Mouse (Mus musculus): Measurements from ENCODE around the gene Sfxn4.

Gene Sfxn4

DNA sequence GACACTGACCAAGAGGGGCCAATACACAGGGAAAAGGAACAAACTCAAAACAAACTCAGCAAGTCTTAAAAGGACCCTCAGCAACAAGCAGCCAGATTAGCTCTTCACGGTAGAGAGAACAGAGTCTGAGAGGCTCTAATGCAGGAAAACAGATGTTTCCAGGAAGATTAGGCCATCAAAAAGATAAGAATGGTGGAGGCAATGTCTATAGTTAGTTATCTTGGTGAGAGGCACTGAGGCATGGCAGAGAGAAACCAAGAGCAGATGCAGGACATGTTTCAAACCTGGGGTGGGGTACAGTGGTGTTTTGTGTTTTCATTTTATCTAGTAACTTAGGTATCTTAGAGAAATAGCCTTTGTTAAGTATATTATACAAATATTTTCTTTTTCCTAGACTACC is 11.0 kb upstream of the Sfxn4 start:
- CTCF ChIA-PET = no interaction called here
- POLR2A ChIA-PET = interaction anchor here in 2 of 4 experiments (1.0 to 1.1 kb wide), 2 partner anchors 15 to 17 kb away, joined by 3 to 4 read pairs; partner anchors contain the start of gene Grk5 (in 1 of the 2)

DNA sequence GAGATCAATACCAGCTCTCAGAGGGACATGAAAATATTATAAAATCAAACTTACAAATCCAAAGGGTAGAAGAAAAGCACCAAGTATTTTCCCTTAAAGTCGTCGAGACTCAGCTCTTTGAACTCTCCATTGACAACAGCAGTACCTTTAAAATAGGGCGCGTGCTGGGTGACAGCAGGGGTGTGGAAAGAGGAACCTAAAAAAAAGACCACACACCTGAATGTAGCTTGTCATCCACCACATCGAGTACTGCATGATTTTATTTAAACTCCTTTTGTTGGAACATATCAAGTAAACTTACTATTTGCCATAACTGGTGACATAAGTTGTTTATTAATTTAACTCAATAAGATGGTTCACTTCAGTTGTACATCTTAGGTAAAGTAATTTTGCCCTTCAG is 10.1 kb upstream of the Sfxn4 start:
- ChIA-PET CTCF (no interaction called here), POLR2A (interaction anchor here in 2 of 4 experiments (1.0 to 1.1 kb wide), 3 partner anchors 9 to 18 kb away, joined by 3 to 5 read pairs (median 4); partner anchors contain the start of gene Grk5 (in 1 of the 2))

DNA sequence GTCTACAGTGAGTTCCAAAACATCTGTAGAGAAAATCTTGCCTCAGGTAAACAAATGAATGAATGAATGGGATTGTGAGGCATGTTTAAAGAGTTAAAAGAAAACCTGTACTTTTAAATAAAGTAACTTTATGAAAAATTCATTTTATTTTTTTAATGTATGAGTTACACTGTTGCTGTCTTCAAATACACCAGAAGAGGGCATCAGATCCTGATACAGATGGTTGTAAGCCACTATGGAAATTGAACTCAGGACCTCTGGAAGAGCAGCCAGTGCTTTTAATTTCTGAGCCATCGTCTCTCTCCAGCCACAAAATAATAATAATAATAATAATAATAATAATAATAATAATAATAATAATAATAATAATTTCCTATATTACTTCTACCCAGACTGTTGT is 9.2 kb upstream of the Sfxn4 start:
- POLR2A ChIA-PET = interaction anchor here in 1 of 4 experiments (0.6 kb wide), 1 partner anchor 281 kb away, joined by 4 read pairs; no protein-coding TSS in a partner anchor
- CTCF ChIA-PET = interaction anchor here in 3 of 4 experiments (0.6 to 1.0 kb wide), 5 partner anchors 19 to 224 kb away, joined by 3 to 4 read pairs (median 3); partner anchors contain the start of gene Grk5 (in 1 of the 3)

DNA sequence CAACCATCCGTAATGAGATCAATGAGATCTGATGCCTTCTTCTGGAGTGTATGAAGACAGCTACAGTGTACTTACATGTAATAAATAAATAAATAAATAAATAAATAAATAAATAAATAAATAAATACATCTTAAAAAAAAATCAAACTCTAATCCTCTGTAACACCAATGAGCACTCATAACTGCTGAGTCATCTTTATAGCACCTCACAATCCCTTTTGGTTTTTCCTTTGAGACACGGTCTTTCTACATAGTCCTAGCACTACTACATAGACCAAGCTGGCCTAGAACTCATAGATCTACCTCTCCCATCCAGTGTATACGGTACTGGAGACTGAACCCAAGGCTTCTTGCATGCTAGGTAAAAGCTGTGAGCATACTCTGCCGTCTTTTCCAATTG is 4.9 kb upstream of the Sfxn4 start:
- POLR2A ChIA-PET = interaction anchor here in 1 of 4 experiments (0.6 kb wide), 1 partner anchor 78 kb away, joined by 3 read pairs; no protein-coding TSS in a partner anchor
- CTCF ChIA-PET = interaction anchor here in 1 of 4 experiments (0.6 kb wide), 1 partner anchor 11 kb away, joined by 3 read pairs; no protein-coding TSS in a partner anchor

DNA sequence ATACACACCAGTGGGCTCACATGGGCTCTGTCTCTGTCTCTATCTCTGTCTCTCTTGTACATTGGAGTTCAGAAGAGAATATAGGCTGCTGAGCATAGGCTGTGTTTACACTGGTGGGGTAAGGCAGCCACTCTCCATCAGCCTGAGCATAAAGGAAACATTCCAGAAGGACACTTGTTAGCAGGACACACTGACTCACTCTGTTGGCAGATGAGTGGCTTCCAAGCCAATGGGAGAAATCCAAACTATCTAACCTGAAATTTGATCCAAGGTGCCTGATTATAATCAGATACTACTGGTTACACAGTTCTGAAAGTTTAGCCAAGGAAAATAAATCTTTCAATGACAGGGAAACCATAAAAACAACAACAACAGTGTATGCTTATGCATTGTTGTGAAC is 15.5 kb downstream of the Sfxn4 start:
- ChIA-PET POLR2A (interaction anchor here in 1 of 4 experiments (0.9 kb wide), 1 partner anchor 34 kb away, joined by 3 read pairs; no protein-coding TSS in a partner anchor), CTCF (no interaction called here)

DNA sequence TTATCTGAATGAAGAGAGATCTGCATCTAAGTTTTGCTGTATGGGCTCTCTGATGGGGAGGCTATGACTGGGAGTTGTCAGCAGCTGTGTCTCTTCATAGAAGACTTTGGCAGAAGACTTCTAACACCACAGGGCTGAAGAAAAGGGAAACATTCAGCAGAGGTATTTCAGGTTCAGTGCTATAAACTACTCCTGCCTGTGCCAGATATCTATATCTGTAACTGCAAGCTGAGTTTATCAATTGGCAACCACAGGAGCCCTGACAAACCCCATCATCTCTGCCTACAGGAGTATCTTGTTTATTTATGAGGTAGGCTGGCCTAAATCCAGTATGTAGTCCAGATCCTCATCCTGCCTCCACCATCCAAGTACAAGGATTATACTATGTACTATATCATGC is 18.0 kb downstream of the Sfxn4 start:
- ChIA-PET CTCF (no interaction called here), POLR2A (no interaction called here)

DNA sequence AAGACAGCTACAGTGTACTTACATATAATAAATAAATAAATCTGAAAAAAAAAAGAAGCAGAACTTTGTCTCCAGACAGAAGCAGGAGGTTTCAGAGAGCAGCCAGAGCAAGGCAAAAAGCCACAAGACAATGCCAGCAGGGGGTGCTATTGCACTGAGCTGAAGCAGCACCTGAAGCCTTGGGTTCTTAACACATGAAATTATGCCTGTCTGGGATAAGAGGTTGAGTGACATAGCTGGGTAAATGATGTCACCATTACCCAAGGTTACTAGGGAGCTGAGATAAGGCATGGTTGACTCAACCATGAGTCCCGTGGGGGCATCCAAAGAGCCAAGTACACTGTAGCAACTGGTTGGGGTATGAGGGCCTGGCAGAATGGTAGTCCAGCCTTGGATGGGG is 23.5 kb downstream of the Sfxn4 start:
- ChIA-PET POLR2A (interaction anchor here in 3 of 4 experiments (0.7 to 1.9 kb wide), 3 partner anchors 11 to 257 kb away, joined by 3 to 6 read pairs (median 5); partner anchors contain the start of genes Cacul1 (in 1 of the 3) and Grk5 (in 1 of the 3)), CTCF (interaction anchor here (0.6 to 3.1 kb wide), 19 partner anchors 9 to 1523 kb away, joined by 3 to 19 read pairs (median 4); no protein-coding TSS in a partner anchor)

DNA sequence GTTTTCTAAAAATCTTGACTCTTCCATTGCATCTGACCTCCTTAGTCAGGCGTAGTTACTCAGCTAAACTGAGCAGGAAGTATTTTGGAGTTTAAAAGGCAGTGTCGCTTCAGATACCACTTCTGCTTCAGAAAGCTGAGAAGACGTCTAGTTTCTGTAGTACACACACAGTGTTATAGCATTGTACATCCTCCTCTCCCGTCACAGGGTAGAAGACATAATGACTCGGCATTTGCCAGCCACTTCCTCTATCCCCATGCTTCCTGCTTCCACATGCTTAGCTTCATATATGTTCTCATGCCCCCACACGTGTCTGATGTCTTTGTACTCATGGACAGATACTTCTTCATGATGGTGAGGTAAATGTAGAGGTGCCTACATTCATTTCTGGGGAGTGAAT is 42.6 kb downstream of the Sfxn4 start:
- ChIA-PET CTCF (interaction anchor here in 1 of 4 experiments (0.6 kb wide), 1 partner anchor 266 kb away, joined by 3 read pairs; no protein-coding TSS in a partner anchor), POLR2A (interaction anchor here in 1 of 4 experiments (1.0 to 2.2 kb wide), 3 partner anchors 8 to 60 kb away, joined by 3 to 7 read pairs (median 5); no protein-coding TSS in a partner anchor)

DNA sequence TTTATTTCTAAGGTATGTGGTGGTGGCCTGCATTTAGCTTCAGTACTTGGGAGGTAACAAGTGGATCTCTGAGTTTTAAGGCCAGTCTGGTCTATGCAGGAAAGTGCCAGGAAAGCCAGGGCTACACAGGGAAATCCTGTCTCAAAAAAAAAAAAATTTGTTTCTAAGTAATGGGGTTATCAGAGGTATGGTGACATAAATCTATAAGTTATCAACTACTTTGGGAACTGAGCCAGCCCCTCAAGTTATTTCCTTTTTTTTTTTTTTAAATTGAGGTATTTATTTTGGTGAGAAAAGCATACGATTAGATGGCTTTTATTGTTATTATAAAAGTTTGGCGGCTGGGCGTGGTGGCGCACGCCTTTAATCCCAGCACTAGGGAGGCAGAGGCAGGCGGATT is 48.1 kb downstream of the Sfxn4 start:
- POLR2A ChIA-PET = interaction anchor here in 2 of 4 experiments (1.5 to 4.4 kb wide), 8 partner anchors 21 to 61 kb away, joined by 5 to 45 read pairs (median 8); partner anchors contain the start of genes Eif3a (in 2 of the 2) and Prdx3 (in 1 of the 2)
- CTCF ChIA-PET = interaction anchor here in 1 of 4 experiments (0.7 kb wide), 1 partner anchor 478 kb away, joined by 4 read pairs; no protein-coding TSS in a partner anchor

DNA sequence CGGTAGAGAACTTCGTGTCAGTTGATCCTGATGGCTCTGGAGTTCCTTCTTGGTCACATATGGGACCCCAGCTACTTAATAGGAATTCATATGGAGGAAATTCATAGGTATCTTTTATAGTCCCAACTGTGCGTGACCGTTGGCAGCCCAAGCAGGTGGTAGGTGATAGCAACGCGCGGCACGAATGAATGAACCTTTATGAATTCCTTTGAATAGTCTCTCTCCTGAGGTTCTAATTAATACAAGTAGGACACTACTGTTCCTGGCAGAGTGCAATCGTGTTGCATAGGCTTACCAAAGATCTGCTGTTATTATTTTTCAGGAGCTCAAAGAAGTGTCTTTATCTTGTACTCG is 49.3 kb downstream of the Sfxn4 start:
- ChIA-PET CTCF (interaction anchor here in 2 of 4 experiments (0.6 to 1.7 kb wide), 5 partner anchors 17 to 272 kb away, joined by 3 to 6 read pairs (median 3); partner anchors contain the start of gene Grk5 (in 1 of the 2)), POLR2A (interaction anchor here (0.5 to 4.8 kb wide), 43 partner anchors 8 to 415 kb away, joined by 3 to 45 read pairs (median 5); partner anchors contain the start of genes Eif3a (in 4 of the 4), Nanos1 (in 2 of the 4), Cacul1 (in 1 of the 4) and Grk5 (in 1 of the 4))

DNA sequence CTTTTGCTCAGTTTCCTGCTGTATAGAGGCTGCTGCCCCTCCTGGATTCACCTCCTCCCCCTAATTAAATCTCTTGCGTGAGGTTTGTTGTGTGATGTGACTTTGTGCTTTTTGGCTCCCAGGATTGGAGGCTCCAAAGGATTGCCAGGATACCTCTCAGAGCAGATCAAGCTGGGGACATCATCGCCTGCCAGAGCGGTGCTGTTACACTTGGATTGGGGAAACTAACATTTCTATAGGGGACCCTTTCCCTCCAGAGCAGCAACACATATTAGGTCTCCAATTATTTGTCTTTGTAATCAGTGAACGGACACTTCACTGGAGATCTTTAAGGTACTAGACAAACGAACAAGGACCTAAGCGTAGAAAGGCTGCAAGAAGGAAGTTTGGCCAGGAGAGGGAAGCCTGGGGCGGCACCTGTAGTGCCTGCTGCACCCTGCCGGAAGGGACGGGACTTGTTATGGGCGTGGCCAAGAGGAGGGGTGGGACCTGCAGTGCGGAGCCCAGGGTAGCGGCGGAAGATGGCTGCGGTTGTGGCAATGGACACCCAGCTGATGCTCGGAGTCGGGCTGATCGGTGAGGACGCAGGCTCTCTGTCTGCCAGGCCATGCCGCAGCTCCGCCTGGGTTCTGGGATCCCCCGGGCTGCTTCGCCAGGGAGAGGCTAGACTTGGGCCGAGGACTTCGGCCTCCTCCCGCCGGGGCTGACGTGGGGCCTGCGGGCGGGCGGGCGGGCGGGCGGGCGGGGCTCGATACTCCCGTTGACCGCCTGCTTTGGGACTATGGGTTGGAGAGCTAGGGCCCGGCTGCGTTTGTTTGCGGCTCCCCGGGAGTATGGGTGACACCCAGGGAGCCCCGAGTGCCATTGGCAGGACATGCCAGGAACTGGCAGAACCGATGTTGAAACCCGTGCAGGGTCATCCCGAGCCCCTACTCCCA is 49.9 kb downstream of the Sfxn4 start, which contains the start of gene Fam45a:
Gene Fam45a (plus strand): TSS at position 488 of the 938 bp plus-strand sequence.
- ChIA-PET CTCF (interaction anchor here in 1 of 4 experiments (0.6 to 1.7 kb wide), 5 partner anchors 16 to 273 kb away, joined by 3 to 6 read pairs (median 3); partner anchors contain the start of gene Grk5), POLR2A (interaction anchor here (0.5 to 4.8 kb wide), 50 partner anchors 9 to 416 kb away, joined by 3 to 45 read pairs (median 5); partner anchors contain the start of genes Eif3a (in 4 of the 4), Nanos1 (in 2 of the 4), Cacul1 (in 1 of the 4) and Grk5 (in 1 of the 4))

DNA sequence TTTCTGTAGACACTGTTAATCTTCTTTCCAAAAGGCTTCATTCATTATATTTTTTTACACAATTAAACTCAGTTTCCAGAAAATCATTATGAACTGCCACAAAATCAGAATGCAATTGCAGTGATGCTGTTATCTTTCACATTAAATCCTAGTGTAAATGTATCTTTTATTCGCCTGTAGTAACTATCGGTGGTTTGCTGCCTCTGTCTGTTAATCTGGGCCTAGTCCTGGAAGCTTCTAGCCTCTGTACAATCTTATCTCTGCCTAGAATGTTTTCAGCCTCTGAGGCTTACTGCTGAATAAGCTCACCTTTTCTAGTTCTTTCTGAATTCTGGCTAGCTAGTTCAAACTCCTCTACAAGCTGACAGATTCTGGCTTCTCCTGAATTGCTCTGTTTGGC is 51.4 kb downstream of the Sfxn4 start:
- POLR2A ChIA-PET = interaction anchor here in 3 of 4 experiments (0.7 to 4.8 kb wide), 16 partner anchors 12 to 79 kb away, joined by 3 to 45 read pairs (median 6); partner anchors contain the start of genes Eif3a (in 3 of the 3), Grk5 (in 2 of the 3) and Nanos1 (in 2 of the 3)
- CTCF ChIA-PET = no interaction called here

DNA sequence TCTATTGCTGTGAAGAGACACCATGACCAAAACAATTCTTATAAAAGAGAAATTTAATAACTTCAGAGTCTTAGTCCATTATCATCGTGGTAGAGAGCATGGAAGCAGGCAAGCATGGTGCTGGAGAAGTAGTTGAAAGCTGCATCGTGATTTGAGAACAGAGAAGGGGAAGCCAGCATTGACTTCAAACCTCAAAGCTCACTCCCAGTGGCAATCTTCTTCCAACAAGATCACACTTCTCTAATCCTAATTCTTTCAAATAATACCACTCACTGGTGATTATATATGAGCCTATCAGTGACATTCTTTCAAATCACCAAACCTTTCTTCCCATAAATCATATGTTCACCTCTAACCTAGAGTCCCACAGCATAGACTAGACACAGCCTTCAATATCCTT is 56.4 kb downstream of the Sfxn4 start:
- ChIA-PET POLR2A (interaction anchor here in 3 of 4 experiments (1.3 to 2.0 kb wide), 7 partner anchors 9 to 17 kb away, joined by 4 to 9 read pairs (median 5); partner anchors contain the start of gene Eif3a (in 3 of the 3)), CTCF (no interaction called here)

DNA sequence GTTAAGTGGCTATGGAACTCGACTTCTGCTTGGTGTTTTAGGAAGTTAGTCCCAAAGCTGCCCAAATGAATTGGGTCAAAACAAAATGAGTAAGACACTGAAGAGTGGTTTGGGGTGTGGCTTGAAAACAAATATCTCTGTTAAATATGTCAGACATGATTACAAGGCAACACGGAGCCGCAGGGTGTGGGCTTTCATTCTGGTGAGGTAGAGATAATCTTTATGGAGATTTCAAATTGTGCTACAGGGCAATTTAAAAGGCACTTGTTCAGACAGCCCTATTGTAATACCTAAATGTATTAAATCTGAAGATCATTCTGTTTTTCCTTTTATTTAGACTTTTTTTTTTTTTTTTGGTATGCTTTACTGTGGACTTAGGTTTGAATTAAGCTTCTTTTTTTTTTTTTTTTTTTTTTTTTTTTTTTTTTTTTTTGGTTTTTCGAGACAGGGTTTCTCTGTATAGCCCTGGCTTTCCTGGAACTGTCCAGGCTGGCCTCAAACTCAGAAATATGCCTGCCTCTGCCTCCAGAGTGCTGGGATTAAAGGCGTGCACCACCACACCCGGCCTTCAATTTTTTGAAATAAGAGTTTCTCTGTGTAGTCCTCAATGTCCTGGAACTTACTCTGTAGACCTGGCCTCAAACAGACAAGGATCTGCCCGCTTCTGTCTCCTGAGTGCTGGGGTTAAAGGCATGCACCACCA is 61.3 kb downstream of the Sfxn4 start:
- POLR2A ChIA-PET = interaction anchor here in 1 of 4 experiments (1.2 kb wide), 1 partner anchor 10 kb away, joined by 3 read pairs; the partner anchor contains the start of gene Eif3a
- CTCF ChIA-PET = no interaction called here

DNA sequence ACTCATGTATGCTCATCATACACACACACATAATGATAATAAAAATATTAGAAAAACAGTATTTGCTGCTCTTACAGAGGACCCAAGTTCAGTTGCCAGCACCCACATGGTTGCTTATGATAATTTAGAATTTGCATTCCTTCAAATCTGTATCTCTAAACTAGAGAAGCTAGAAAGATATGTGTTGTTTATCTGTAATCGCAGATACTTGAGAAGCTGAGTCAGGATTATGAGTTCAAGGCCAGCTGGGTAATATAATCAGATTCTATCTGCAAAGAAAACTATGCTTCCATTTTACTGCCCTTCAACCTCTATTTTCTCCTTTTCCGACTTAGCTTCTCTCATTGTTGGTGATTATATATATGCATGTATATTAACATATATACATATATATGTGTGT is 63.9 kb downstream of the Sfxn4 start:
- ChIA-PET CTCF (no interaction called here), POLR2A (interaction anchor here in 1 of 4 experiments (1.0 kb wide), 1 partner anchor 13 kb away, joined by 6 read pairs; no protein-coding TSS in a partner anchor)

DNA sequence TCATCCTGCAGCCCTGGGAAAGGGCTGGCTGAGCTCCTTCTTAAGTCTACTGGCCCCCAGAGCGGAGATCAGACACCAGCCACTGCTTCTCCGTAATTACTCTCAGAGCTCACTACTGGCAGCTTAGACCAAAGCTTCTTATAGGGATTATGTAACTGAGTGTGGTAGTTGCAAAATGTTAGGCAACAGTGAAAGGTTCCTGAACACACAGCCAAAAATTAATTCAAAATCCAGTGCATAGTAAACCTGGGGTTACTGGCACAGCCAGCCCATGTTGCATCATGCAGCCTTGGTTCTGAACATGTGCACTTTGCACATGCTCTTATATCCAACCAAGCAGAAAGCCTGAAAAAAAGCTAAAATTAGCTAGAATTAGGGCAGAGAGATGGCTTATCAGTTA is 66.0 kb downstream of the Sfxn4 start:
- ChIA-PET CTCF (interaction anchor here in 1 of 4 experiments (1.4 kb wide), 1 partner anchor 17 kb away, joined by 3 read pairs; no protein-coding TSS in a partner anchor), POLR2A (interaction anchor here in 2 of 4 experiments (0.6 to 1.7 kb wide), 13 partner anchors 8 to 214 kb away, joined by 3 to 11 read pairs (median 4); partner anchors contain the start of genes Cacul1 (in 2 of the 2) and Fam45a (in 2 of the 2))

DNA sequence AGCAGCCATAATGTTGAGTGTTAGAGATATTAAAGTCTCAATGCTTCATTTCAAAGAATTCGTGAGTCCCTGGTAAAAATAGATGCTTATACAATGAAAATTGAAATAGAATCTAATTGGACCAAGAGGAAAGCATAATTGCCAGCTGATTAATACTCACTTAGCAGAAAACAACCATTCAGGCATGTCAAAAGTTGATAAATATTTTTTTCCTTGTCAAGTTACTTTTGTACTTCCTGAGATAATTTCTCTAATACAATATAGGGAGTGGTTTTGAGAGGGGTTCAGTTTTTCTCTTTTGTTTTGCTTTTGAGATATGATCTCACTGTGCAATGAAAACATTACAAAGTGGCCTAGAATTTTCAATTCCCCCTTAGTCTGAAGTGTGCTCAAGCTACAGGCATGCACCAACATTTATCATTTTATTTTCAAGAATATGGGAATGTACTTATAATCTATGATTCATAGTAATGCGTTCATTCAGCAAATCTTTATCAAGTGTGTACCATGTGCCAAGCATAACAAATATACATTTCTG is 68.0 kb downstream of the Sfxn4 start:
- POLR2A ChIA-PET = interaction anchor here in 2 of 4 experiments (0.6 to 3.5 kb wide), 2 partner anchors 18 to 431 kb away, joined by 3 to 45 read pairs; partner anchors contain the start of gene Fam45a (in 1 of the 2)
- CTCF ChIA-PET = no interaction called here

Data from embryonic stem cell, embryonic (primary cell).